Mouse (Mus musculus): Measurements from ENCODE around the gene Tnc.

DNA sequence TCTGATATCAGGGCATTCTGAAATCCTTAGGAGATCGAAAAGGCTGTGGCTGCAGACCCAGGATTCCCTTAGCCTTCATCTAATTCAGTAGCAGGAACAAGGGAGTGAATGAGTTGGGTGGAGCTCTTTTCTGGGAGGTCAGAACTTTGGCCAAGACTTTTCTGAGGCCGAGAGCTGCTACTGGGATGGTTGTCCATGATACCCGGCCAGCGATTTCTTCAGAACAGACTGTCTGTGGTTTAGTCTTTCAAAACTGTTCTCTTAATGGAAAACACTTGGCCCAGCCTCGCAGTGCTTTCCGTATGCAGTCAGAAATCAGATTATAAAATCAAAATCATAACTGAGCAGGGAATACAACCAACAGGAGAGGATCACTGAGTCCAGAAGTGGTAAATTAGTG, 21.2 kb downstream of the Tnc start:
- no peak for TF ChIP-seq POLR2A (IDR thresholded peaks at IDR 0.05; ENCODE audit: insufficient read depth, low read depth, low read length)
- no peak for TF ChIP-seq EP300 (IDR thresholded peaks at IDR 0.05; ENCODE audit: insufficient read depth, low read depth, low read length)

Data from heart, adult 2 months (tissue).